Mouse (Mus musculus) CH12F3 (cell line): ENCODE data around the gene Hjurp.

Experiments
- in situ Hi-C: fragments of 300-500 bp; cut with MboI; formaldehyde crosslinking; loops from 2 replicates; pipeline ENCODE4 v1.14.3; 2020; ENCODE audit warnings: low sequenced_read_pairs

Hjurp gene

DNA sequence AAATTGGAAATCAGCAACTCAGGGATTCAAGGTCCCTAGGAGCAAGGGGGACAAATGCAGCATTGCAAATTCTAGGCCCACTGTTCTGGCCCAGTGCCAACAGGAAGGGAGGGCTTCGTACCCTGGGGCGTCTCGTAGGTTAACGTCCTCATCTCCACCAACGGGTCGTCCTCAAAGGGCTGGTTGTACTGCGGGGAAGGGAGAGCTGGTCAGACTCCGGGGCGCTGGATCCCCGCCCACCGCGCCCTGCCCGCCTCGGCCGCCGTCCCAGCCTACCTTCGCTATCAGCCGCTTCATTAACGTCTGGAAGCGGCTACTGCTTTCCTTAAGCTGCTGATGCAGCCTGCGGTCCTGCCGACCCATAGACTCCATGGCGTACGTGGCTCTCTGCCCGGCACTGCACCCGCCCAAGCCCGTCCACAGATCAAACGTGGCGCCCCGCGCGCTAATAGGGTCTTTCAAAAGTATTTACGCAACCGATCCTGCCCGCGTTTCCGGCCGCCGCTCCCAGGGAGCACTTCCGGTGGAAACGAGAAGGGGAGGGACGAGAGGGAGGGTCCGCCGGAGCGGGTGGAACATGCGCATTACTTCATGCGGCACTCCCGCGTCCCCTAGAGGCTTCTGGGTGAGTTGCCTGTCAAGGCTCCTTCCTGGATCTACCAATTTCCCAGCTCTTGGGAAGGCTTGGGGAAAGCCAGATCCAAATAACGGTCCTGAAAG lies at the start of gene Hjurp, which contains the start of gene Trpm8:
Hjurp (minus strand) TSS at position 536 of the 720 bp plus-strand sequence.
Trpm8 (plus strand) TSS at position 564 of the 720 bp plus-strand sequence.
- in situ Hi-C loops, result loop anchor here (25.0 kb wide), 1 partner anchor 140 kb away; the partner anchor contains the start of gene Ugt1a6a

DNA sequence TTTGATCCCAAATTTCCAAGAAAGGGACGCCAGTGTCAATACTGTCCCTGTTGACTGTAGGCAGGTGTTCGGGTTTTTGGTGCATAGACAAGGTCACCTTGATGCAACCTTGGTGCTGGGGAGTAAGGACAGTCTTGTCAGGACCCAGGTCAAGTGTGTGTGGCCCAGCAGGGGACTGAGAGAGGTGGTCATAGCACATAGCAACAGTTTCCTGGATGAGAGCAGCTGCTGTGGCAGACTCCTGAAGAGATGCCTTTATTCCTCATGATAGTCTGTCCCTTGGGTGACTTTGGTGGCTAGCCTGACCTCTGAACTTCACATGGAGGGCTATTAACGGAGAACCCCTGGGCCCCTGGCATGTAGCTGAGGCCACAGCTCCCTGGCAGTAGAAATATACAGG lies 45.7 kb upstream of the Hjurp start:
- in situ Hi-C loops, result no loop called here

DNA sequence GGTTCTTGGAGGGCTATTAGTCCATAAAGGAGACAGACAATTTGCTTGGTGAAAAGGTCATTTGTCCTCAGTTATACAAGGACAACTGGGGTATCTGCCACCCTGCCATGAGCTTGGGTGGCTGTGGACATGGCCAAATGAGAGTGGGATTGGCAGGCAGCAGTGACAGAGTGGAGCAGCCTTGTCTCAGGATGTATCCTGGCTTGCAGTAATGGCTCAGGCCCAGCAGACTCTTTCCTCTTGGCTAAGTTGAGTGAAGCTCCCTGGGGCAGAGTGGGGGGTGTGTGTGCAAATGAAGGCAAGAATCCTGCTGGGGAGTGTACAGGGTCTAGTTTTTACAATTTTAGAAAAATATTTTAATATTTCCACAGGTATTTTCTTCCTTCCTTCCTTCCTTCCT lies 44.7 kb upstream of the Hjurp start:
- in situ Hi-C loops, result no loop called here

DNA sequence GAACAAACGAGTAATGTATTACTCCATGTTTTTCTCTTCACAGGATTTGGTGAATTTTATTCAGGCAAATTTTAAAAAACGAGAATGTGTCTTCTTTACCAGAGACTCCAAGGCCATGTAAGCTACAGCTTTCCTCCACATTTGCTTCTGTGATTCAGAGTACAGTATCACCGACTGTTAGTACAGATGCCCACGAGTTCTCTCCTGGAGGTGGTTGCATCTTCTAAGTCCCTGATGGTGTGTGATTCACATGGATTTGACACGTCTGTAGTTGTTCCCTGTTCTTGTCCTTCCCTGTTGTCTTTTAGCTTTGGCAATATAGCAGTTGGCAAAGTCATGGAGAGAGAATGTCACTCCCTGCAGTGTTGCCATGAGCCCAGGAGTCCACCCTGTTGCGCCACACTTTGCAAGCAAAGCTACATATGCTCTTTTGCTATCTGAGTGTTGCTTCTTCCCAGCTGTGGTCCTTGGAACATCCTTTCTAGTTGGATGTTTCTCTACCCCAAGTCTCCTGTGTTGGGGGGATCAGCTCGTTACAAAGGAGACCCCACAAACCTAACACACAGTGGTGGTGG lies 43.5 kb upstream of the Hjurp start:
- in situ Hi-C loops, result no loop called here

DNA sequence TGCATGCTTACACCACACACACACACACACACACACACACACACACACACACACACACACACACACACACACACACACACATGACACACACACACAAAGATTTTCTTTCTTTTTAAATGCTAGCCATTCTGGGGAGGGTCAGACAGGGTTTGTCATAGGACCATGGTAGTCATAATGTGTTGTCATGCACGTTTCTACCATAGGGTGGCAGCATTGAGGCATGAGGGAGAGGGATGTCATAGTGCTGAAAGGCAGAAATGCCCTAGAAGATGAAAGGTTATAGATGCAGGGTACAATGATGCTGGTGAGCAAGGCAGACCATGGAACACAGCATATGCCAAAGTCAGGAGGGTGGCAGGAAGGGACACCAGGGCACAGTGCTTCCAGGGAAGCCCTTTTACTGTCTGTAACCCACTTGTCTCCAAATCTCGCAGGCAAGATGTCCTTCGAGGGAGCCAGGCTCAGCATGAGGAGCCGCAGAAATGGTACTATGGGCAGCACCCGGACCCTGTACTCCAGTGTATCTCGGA lies 41.2 kb upstream of the Hjurp start:
- in situ Hi-C loops, result no loop called here

DNA sequence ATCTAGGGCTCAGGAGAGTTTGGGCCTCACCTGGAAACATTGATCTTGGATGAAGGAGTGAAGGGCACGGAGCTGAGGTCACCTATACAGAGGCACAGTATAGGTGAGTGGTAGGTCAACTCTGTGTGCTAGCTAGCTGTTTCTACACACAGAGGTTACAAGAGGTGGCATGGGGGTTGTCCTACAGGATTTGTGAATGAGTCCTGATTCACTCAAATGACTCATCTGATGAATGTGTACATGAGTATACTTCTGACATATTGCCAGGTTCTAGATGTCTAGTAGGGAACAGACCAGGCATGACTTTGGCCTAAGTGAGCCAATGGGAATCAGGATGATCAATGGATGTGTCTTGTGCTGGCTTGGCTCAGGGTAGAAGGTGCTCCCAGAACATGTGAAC lies 39.8 kb upstream of the Hjurp start:
- in situ Hi-C loops, result no loop called here

DNA sequence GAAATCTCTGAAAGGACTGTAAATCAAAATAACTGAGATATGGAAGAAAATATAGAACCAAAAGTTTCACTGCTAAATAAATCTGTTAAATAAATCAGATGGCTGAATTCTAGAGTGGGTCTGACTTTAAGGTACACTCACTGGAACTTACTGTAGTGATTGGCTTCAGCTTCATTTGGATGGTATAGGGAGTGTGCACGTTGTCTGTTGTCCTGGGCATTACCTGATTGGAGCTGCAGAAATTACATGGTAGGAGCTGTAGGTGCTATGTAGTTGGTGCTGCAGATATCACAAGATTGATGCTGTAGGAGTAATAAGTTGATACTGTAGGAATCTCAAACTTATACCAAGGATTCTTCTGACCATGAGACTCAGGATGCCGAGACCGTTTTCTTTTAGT lies 32.9 kb upstream of the Hjurp start:
- in situ Hi-C loops, result no loop called here

DNA sequence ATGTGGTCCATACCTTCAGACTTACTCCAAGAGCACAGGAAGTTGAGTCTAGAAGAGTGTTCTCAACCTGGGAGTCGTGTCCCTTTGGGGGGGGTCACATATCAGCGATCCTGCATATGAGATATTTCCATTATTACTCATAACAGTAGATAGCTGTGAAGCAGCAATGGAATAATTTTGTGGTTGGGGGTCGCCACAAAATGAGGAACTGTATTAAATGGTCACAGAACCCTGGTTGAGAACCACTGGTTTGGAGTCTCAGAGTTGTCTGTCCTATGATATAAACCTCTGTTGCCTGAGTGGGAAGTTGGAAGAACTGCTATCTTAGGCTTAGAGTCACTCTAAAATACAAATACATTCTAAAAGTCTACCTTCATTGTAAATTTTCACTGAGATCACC lies 32.5 kb upstream of the Hjurp start:
- in situ Hi-C loops, result no loop called here

DNA sequence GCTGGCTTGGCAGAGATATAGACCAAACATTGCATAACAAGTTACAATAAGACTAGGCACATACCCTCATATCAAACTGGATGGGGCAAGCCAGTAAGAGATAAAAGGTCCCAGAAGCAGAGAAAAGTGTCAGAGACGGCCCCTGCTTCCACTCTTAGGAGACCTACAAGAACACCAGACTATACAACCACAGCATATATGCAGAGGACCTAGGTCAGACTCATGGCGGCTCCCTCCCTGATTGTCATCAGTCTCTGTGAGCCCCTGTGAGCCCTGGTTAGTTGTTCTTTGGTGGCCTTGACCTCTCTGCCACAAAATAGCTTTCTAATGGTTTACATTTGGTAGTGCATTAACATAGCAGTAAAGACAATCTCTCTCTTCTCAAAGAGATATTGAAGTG lies 31.6 kb upstream of the Hjurp start:
- in situ Hi-C loops, result no loop called here

DNA sequence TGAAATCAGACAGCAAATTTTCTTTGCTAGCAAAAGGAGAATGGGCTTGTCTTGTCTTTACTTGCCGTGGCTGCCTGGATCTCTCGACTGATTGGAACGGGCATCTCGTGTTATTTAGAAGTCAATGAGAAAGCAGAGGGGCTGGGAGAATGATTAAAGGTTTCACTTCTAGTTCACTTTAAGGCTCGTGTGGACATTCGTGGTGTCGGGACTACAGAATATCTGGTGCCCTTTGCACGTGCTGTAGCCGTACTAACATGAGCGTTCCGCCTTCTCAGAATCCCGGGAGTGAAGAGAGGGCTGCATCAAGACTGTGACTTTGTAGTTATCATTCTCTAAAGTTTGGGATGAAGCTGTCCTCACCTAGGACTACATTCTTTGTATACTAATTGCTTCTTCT lies 29.7 kb upstream of the Hjurp start:
- in situ Hi-C loops, result no loop called here

DNA sequence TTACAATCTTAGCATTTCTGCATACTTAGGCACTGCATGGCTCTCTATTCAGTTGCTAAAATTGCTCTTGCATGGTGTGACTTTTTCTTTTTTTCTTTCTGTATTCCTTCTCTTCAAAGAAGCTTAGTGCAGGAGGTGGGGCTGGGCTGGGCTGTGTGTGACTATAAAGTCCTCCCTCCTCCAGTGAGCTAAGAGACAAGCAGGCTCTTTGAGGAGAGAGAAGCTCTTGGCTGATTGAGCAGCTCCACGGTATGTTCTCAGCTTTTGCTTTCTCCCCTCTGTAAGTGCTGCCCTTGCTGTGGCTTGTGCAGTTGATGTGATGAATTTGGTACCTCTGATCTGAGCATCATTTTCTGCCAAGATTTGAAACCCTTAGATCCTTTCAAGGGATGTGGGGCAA lies 29.1 kb upstream of the Hjurp start:
- in situ Hi-C loops, result no loop called here

DNA sequence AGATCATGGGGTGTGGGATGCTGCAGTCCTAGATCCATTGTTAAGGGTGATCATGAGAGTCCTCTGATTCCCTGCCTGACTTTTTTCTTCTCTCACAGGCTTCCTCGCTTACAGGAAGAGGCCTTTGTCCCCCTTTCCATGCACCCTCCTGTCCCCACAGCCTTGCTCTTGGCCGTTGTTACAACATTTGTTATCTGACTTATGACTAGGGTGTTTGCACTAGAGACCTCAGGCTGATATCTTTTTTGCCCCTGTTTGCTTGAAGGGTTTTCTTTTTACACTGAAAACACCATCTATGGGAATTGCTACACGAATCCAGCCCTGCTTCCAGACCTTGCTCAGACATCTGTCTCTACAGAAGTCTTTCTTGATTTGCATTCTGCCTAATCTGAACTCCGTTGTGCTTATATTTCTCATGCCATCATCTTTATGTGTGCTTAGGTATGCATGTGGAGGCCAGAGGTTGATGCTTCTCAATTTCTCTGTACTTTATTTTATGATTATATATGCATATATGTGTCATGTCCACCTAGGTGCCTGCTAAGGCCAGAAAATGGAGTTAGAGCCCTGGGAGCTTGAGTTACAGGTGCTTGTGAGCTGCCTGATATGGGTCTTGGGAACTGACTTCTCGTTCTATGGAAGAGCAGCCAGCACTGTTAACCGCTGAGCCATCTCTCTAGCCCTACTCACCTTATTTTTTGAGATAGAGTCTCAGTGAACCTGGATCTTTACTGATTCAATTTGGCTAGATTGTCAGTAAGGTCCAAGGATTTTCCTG lies 27.8 kb upstream of the Hjurp start:
- in situ Hi-C loops, result no loop called here

DNA sequence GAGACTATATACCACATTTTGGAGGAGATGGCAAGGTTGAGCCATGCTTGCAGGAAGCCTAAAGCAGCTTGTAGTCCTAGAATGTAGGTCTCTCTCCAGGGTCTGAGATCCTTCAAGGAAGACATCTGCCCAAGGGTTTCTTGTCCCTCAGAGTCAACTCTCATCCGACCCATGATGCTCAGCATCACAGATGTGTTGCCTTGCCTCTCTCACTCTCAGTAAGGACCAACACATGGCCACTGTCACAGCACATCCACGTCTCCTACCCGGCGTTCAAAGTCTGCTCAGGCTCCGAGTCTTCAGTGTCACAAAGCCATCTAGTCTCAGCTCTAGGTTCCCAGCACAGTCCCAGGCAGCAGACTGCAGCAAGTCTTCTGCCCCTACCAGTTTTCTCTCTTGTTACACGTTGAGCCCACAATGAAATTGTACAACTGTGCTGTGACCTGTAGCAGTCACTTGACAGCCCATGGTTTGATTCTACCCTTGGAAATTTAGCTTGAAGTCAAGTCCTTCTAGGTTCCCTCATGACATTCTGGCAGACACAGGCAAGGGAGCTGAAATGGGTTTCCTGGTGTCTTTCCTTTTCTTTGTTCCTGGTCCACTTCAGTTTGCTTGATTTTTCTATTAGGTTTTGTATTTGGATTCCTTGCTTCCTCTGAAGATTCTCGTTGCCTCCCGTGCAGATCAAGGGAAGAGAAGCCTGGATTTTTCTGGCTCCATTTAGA lies 27.0 kb upstream of the Hjurp start:
- in situ Hi-C loops, result no loop called here

DNA sequence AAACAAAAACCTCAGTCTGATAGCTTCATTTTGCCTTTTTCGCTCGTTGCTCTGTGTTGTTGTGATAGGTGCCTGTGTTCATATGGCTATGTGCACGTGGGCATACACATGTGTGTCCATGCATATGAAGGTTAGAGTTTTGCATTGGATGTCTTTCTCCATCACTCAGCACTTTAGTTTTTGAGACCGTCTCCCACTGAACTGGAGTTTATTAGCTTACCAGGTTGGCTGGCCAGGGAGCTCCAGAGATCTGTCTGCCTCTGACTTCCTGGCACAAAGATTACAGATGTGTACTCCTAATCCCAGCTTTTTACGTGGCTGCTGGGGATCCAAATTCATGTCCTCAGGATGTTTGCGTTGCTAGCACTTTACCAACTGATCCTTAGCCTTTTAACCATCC lies 26.3 kb upstream of the Hjurp start:
- in situ Hi-C loops, result no loop called here

DNA sequence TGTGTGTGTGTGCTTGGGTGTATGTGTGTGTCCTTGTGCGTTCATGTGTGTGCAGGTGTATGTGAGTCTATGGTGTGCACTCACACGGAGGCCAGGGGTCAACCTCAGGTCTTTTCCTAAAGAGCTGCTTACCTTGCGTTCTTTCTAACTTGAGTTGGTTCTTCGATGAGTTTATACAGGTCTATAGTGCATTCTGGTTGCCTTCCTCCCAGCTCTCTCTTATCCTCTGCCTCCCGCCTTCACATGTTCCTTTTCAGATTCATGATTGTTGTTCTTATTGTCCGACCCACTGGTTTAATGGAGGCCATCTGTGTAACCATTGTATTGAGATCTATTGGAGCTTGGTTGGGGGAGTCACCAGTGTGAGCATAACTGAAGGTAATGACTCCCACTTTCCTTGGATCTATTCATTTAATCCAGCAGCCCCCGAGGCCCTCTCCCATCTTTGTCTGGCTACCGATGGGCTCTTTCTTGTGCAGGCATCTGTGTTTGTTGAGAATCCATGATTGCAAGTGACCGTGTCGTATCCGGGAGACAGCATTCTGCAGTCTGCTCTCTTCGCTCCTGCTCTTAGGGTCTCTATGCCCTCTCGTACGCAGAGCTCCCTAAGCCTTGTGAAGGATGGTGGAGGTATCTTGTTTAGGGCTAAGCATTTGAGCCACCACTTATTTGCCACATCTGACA lies 24.8 kb upstream of the Hjurp start:
- in situ Hi-C loops, result no loop called here

DNA sequence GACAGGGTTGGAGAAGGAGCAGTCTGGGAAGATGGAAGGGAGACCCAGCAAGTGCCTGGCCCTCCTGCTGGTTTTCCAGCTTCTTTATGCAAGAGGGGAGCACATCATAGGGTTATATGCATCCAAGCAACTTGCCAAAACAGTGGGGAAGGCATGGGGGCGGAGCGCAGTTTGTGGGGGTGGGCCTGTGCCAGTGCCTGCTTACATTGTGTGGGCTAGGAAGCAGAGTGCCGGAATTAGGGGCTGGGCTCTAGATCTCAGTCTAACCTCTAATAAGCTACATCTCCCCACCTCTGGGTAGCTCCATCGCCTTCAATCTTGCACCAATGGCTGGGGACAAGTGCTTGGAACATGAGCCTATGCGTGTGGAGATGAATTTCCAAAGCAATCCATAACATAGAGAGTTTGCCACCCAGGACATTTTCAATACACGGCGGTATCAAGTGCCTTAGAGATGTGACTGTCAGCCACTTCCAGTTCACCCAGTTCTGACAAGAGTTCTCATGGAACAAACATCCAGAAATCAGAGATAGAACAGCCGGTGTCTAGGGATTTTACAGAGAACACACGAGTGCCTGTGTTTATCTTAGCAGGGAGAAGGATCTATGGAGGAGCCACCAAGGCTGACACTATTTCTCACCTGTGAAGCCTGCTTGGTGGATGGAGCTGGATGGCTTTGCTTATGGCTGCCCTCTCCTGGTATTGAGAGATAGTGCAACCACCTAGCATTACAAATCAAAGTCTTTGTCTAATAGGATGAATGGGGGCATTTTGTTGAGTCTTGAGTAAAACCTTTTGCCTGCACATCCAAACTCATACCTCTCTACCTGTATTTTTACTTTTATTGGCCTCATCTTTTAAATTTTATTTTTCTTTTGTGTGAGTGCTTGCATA lies 23.9 kb upstream of the Hjurp start:
- in situ Hi-C loops, result no loop called here

DNA sequence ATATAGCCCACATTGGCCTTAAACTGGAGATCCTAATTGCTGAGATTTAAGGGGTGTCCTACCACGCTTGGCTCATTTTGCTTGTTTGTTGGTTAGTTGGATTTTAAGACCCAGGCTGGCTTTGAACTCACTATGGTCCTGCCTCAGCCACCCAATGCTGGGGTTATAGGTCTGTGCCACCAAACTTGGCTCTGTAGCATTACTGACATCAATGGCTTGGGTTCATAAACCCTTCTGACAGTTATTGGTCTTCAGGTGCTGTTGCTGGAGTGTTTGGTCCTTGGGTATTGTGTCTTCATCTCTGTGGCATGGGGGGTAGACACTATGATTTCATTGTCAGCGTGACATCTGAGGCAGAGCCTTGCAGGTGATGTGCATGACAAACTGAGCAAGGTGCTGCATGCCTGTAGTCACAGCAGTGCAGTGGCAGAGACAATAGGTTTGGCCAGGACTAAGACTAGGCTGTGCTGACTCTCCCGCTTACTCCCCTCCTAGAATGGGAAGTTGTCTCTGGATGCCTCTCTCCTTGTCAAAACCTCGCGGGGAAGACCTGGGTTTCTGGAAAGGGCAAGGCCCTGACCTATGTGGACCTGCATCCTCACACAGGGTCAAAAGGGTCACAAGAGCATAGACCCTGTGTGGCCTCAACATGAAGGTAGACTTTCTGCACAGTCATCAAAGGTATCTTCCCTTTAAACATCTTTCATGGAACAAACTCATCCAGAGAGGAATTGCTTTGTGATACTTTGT lies 23.0 kb upstream of the Hjurp start:
- in situ Hi-C loops, result no loop called here

DNA sequence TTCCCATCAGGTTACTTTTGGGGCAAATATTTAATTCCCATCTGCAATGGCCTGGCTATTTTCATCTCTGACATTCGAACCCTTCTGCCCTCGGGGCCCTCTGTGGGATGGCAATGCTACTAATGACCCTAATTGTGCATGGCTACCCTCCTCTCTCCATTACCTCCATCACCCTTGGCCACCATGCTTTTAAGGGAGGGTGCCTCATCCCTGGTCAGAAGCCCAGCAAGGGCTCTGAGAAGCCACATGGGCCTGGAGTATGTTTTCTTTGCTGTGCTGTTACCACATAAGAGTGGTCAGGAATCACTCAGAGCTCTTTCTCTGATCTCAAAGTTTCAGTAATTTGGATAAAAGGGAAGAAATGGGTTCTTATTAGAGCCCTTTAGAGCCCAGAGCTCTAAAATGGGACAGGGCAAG lies 22.1 kb upstream of the Hjurp start:
- in situ Hi-C loops, result loop anchor here (25.0 kb wide), 1 partner anchor 162 kb away; the partner anchor contains the start of gene Ugt1a6a
